Mouse (Mus musculus) T-helper 17 cell (primary cell): ENCODE data around the gene Ndufa3.

Experiments used
- in situ Hi-C, 2 experiments: fragments of 300-600 bp; cut with MboI, MseI; formaldehyde crosslinking; loops; 1 replicate in 1 of 2; 2 replicates in 1 of 2; pipeline ENCODE4 v1.15.1; 2025; ENCODE audit warnings: high pct_unique_total_duplicates in 2 of 2

Ndufa3 gene

GRCm38 (mm10) chr7:3664524-3665214 is 47.5 kb downstream of the Ndufa3 start:
- in situ Hi-C loops, result loop anchor here in 1 of 2 experiments (25.0 kb wide), 1 partner anchor 1398 kb away; the partner anchor contains the start of genes U2af2 and Zfp580

- in situ Hi-C loops, result loop anchor here in 1 of 2 experiments (25.0 kb wide), 1 partner anchor 1397 kb away; the partner anchor contains the start of genes U2af2 and Zfp580
Observed at GRCm38 (mm10) chr7:3665215-3666114, 48.3 kb downstream of the Ndufa3 start, which contains the start of gene Leng1. TSS of gene Leng1 (minus strand) at chr7:3665840.

- in situ Hi-C loops, result loop anchor here in 1 of 2 experiments (25.0 kb wide), 1 partner anchor 1395 kb away; the partner anchor contains the start of genes U2af2 and Zfp580
Observed at GRCm38 (mm10) chr7:3666921-3667391, 49.8 kb downstream of the Ndufa3 start.
